Mouse (Mus musculus) CD8-positive naive resting alpha-beta T cell, adult 57 days (primary cell): ENCODE results near the gene Ate1. TPM values are rescaled to one million over a fixed set of nuclear protein-coding genes. Genes with fewer than 3 reads are reported as not detected.

Source experiments
- total RNA-seq: library from RNA; stranded (reverse); gene quantifications from one replicate; pipeline ENCODE4 v1.2.4, GENCODE M21; 2023

Ate1 gene
- total RNA-seq = 37.4 TPM

DNA sequence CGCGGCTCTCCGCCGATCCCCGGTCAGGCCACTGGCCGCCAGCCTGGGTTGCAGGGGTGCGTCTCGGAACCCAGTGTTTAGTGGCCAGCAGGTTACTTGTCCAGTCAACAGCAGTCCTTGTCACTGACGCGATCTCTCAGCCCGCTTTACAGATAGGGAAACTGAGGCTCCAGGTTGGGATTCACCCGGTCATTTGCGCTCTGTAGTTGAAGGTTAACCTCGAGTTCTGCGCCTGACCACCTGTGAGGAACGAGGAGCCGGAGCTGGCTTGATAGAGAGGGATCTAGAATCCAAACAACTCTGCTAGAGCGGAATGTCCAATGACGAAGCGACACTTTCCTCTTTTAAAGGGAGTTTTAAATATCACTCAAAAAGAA lies at the start of gene Ate1:
Ate1 (minus strand) TSS at position 321 of the 377 bp plus-strand sequence.

Other genes with a start within 250 kb of the Ate1 start
- gene Nsmce4a, start 52.7 kb upstream of the Ate1 start, total RNA-seq = 95.8 TPM
- gene Tacc2, start 57.1 kb upstream of the Ate1 start, total RNA-seq = 12.6 TPM